Mouse (Mus musculus): ENCODE results near the gene Gm14124. TPM values are rescaled to one million over a fixed set of nuclear protein-coding genes. Genes with fewer than 3 reads are reported as not detected.
"Not testable (repeated sequence)": the region's sequence is repeated elsewhere in the genome, so short reads cannot be mapped to it uniquely, and the experiment has no call there.

The Gm14124 gene
- polyA plus RNA-seq, 1 experiment from 2014 or later, result 0.13 TPM

DNA sequence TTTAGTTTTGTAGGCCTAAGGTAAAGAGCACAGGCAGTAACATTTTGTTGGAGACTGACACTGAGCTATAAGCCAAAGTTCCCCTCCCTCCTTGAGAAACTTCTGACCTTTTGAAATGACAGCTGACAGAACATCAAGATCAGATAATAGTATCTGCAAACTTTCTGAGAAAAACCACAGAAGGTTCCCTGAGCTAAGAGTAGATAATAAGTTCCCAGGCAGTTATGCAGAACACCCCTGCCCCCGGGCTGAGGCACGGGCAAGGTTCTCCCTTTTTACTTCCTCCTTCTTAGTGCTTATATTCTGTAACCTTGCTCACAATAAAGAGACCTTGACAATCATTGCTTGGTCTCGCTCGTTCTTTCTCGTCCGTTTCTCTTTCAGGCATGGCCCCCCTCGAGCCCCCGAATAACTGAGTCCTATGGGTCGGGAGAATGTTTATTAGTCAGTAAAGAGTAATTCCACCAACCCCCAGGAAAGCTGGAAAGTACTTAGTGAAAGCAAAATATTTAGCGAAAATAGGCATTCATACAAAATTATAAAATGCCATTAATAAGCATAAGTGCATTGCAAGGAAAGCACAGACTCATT is 50.0 kb downstream of the Gm14124 start:
- H3K36me3 ChIP-seq (ENCODE audit: control insufficient read depth, insufficient read depth, low read length), result no peaks in the 10 kb centered on the region
- WGBS, result 87% methylated on average over 10 of the region's 10 CpGs
- no peak overlapping the region for H3K27ac ChIP-seq (ENCODE audit: low read depth, low read length)
- no peak overlapping the region for H3K4me2 ChIP-seq (ENCODE audit: low read depth, low read length)
- no peaks in the 10 kb centered on the region for H3K9me3 ChIP-seq (ENCODE audit: control insufficient read depth, low read length)
- no peaks in the 10 kb centered on the region for H3K27me3 ChIP-seq (ENCODE audit: control insufficient read depth, insufficient read depth, low read length)
- H3K9ac ChIP-seq (replicated peaks; ENCODE audit: low read depth, low read length), result no peak overlapping the region
- H3K4me3 ChIP-seq (ENCODE audit: low read depth, low read length), result no peak overlapping the region
- H3K4me1 ChIP-seq (ENCODE audit: control insufficient read depth, insufficient read depth, low read length), result no peaks in the 10 kb centered on the region
- no peak for ATAC-seq (ENCODE audit: low read depth)

DNA sequence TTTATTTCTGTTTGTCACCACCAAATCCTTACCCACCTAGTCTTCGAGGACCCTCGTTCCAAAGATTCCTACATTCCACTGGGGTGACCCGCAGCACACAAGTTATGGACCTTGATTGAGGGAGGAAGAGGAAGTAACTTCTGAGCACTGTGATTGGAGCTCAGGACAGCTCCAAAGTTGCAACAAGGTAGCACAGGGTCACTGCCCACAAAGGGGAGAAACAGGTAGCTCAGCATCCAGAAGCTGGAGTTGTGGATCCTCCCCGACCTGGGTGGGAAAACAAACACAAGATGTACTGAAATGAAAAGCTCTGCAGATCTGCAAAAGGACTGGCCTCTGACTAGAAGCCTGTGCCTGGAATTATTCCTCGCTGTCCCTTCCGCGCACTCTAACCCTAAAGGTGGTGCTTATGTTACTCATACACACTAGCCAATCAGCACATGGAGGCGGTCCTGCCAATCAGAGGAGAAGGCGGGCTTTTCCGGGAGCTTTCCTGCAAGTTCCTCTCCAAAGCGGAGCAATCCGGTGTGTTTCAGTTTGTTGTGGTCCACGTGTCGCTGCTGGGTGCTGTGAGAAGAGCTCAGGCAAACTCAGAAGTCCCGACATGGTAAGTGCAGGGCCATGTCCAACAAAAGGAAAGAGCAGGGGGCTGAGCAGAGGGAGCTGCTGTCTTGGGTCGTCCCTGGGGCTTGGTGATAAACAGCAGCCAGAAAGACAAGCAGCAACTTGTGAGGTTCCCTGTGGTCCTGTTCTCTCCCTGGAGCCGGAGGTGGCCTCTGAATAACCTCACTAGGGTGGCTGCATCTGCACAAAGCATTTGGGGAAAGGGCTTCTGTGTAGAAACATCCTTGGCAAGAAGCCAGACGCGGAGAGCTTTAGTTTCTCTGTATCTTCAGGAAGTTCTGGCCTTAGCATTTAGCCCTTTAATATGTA is 53.9 kb downstream of the Gm14124 start:
- not testable (repeated sequence) for H3K27me3 ChIP-seq (ENCODE audit: control insufficient read depth, insufficient read depth, low read length); H3K4me1 ChIP-seq (ENCODE audit: control insufficient read depth, insufficient read depth, low read length); H3K36me3 ChIP-seq (ENCODE audit: control insufficient read depth, insufficient read depth, low read length); H3K9me3 ChIP-seq (ENCODE audit: control insufficient read depth, low read length)
- peak; percentile 99 for ATAC-seq (ENCODE audit: low read depth)
- Histone ChIP-seq H3K9ac (replicated peaks; ENCODE audit: low read depth, low read length) (peak overlapping the region; percentile 39; the same call in 1 of the 2 replicates), H3K27ac (ENCODE audit: low read depth, low read length) (peak overlapping the region; percentile 7; the same call in 1 of the 2 replicates), H3K4me2 (ENCODE audit: low read depth, low read length) (peak overlapping the region; percentile 56), H3K4me3 (ENCODE audit: low read depth, low read length) (peak overlapping the region; percentile 41)
- WGBS, result 14% methylated on average over 19 of the region's 19 CpGs

DNA sequence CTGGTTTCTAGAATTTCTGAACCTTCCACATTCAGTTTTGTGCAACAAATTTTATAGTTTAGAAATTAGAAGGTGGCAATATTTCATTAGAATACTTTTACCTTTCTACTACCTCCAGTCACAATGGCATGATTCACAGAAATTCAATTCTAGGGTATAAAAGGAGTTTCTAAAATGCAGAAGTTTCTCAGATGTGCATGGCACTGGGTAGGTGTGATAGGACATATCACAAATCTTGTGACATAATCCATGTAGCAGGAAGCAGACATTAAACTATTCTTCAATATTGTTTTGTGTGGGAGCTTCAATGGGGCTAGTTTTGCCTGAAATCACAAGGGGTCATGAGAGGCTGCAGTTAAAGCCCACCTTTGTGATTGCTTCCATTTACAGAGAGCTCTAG is 58.8 kb downstream of the Gm14124 start:
- Histone ChIP-seq H3K36me3 (ENCODE audit: control insufficient read depth, insufficient read depth, low read length) (no peaks in the 10 kb centered on the region), H3K9me3 (ENCODE audit: control insufficient read depth, low read length) (peaks cover 16% of the 10 kb centered on the region), H3K27ac (ENCODE audit: low read depth, low read length) (no peak overlapping the region), H3K9ac (replicated peaks; ENCODE audit: low read depth, low read length) (no peak overlapping the region), H3K4me2 (ENCODE audit: low read depth, low read length) (no peak overlapping the region), H3K4me1 (ENCODE audit: control insufficient read depth, insufficient read depth, low read length) (no peaks in the 10 kb centered on the region), H3K27me3 (ENCODE audit: control insufficient read depth, insufficient read depth, low read length) (no peaks in the 10 kb centered on the region), H3K4me3 (ENCODE audit: low read depth, low read length) (no peak overlapping the region)
- ATAC-seq (ENCODE audit: low read depth), result no peak

DNA sequence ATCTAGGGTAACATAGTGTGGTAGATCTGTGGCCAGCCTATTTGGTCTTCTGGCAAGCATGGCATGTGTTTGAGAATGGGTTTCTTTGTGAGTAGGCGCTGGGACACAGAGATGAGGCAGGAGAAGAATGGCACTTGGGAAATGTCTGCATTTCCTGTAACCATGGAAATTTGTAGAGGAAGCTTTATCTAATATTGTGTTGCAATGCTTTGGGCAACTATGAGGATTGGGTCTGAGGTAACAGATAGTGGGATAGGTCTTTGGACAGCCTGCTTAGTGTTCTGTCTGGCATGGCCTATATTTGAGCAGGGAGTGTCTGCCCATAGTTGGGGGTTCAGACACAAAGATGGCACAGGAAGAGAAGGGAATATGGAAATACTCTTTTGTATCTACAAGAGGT is 61.7 kb downstream of the Gm14124 start:
- H3K27me3 ChIP-seq (ENCODE audit: control insufficient read depth, insufficient read depth, low read length), result no peaks in the 10 kb centered on the region
- 0 out of 2 replicates have a peak, but pooled peaks cover 3% of the 10 kb centered on the region for H3K36me3 ChIP-seq (ENCODE audit: control insufficient read depth, insufficient read depth, low read length)
- no peaks in the 10 kb centered on the region for H3K4me1 ChIP-seq (ENCODE audit: control insufficient read depth, insufficient read depth, low read length)
- no peak overlapping the region for H3K4me3 ChIP-seq (ENCODE audit: low read depth, low read length)
- H3K4me2 ChIP-seq (ENCODE audit: low read depth, low read length), result no peak overlapping the region
- H3K9me3 ChIP-seq (ENCODE audit: control insufficient read depth, low read length), result peaks cover 24% of the 10 kb centered on the region
- no peak for ATAC-seq (ENCODE audit: low read depth)
- H3K27ac ChIP-seq (ENCODE audit: low read depth, low read length), result no peak overlapping the region
- no peak overlapping the region for H3K9ac ChIP-seq (replicated peaks; ENCODE audit: low read depth, low read length)
- 100% methylated on average over 1 of the region's 1 CpGs for WGBS

Other genes with a start within 250 kb of the Gm14124 start
- gene Zfp120, start 120.8 kb upstream of the Gm14124 start, polyA plus RNA-seq (2014; fragmentation: Nextera tagmentation; extraction: Ambion mirVana), result 12.8 and 14.2 TPM in 2 replicates
- not detected in 2 replicates for gene Gm10770, start 77.8 kb upstream of the Gm14124 start, polyA plus RNA-seq (2014; fragmentation: Nextera tagmentation; extraction: Ambion mirVana)
- gene Gm14139, start 75.8 kb upstream of the Gm14124 start, polyA plus RNA-seq (2014; fragmentation: Nextera tagmentation; extraction: Ambion mirVana), result not detected in 2 replicates
- gene Zfp937, start 39.4 kb upstream of the Gm14124 start, polyA plus RNA-seq (2014; fragmentation: Nextera tagmentation; extraction: Ambion mirVana), result 11.7 and 13.1 TPM in 2 replicates
- gene Gm21994, start 1.9 kb upstream of the Gm14124 start, polyA plus RNA-seq (2014; fragmentation: Nextera tagmentation; extraction: Ambion mirVana), result 2.0 and 2.7 TPM in 2 replicates
- 1.5 TPM in 1 of 2 replicates, not detected in the other for gene Gm10130, start 66.2 kb downstream of the Gm14124 start, polyA plus RNA-seq (2014; fragmentation: Nextera tagmentation; extraction: Ambion mirVana)
- gene 3300002I08Rik, start 105.2 kb downstream of the Gm14124 start, polyA plus RNA-seq (2014; fragmentation: Nextera tagmentation; extraction: Ambion mirVana), result 16.9 and 20.0 TPM in 2 replicates
- gene Zfp442, start 194.0 kb downstream of the Gm14124 start, polyA plus RNA-seq (2014; fragmentation: Nextera tagmentation; extraction: Ambion mirVana), result 8.7 and 9.1 TPM in 2 replicates
- 0.15 TPM in 1 of 2 replicates, not detected in the other for gene Zfp345, start 227.6 kb downstream of the Gm14124 start, polyA plus RNA-seq (2014; fragmentation: Nextera tagmentation; extraction: Ambion mirVana)